Mouse (Mus musculus) layer of hippocampus, adult 6 months (tissue): Measurements from ENCODE around the gene Foxd1. TPM values are rescaled to one million over a fixed set of nuclear protein-coding genes. Genes with fewer than 3 reads are reported as not detected.

Experiments
- long read RNA-seq, 2 experiments: library from polyadenylated mRNA; unstranded; transcript quantifications; one replicate each; pipeline ENCODE4 v2.0.0; 2019 to 2020
- polyA plus RNA-seq: library from polyadenylated mRNA; unstranded; fragments of <200 nt; fragmentation: Nextera tagmentation; gene quantifications from 2 replicates; pipeline ENCODE4 v1.2.3, GENCODE M21; 2021

The Foxd1 gene
- 0.05 and 0.09 TPM in 2 replicates for polyA plus RNA-seq
- long read RNA-seq, experiment 1 = 0 reads
- long read RNA-seq, experiment 2 = 0 reads

GRCm38 (mm10) chr13:98354090-98354801, at the start of gene Foxd1:
TSS of gene Foxd1 (plus strand) at chr13:98354242.

GRCm38 (mm10) chr13:98316480-98317245, 37.4 kb upstream of the Foxd1 start, which contains the start of gene Btf3:
TSS of gene Btf3 (minus strand) at chr13:98317006.

Other genes with a start within 250 kb of the Foxd1 start
- gene Arhgef28, start 147.8 kb upstream of the Foxd1 start, polyA plus RNA-seq = 49.5 and 54.2 TPM in 2 replicates
- 13.7 and 15.3 TPM in 2 replicates for gene Utp15, start 91.2 kb upstream of the Foxd1 start, polyA plus RNA-seq
- 29.9 and 34.3 TPM in 2 replicates for gene Ankra2, start 91.2 kb upstream of the Foxd1 start, polyA plus RNA-seq
- gene Gm21976, start 74.4 kb upstream of the Foxd1 start, polyA plus RNA-seq = 0.24 TPM in 1 of 2 replicates, not detected in the other
- 349 and 389 TPM in 2 replicates for gene Btf3, start 37.2 kb upstream of the Foxd1 start, polyA plus RNA-seq
- 0.79 and 1.7 TPM in 2 replicates for gene Gm10320, start 137.8 kb downstream of the Foxd1 start, polyA plus RNA-seq